ENCODE assay signal across 19 mouse cellular contexts in the genomic region with DNA sequence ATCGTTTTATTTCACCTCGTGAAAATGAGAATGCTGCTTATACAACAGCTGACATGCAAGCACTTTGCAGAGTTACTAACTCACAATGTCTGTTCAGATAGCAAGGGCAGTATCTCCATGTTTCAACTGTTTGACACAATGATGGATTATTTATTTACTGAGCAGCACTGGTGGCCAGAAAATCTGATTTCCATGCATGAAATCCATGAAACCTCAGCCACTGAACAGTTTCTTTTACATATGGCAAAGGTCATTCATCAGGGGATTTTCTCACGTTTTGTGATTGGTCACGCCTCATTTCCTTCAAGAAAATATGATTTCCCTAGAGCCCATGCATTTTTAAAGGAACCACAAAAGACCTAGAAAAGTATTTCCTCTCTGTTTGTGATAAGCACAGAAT.
DNase-seq lines count a peak whose midpoint lies in the region; ATAC-seq lines count a peak whose summit lies in the region.
"Had no signal": no experiment of that assay in that cellular context is flagged by ENCODE, and none has a peak within 500 bp of the region (broad histone marks: within the 10 kb centered on the region; RNA-seq: fewer than 3 reads in every experiment).

No protein-coding gene starts in this region.

- no peak overlapping the region for H3K4me3 ChIP-seq in embryonic facial prominence, embryonic 11.5 days (ENCODE audit: low read depth, low read length)
- no peak overlapping the region for H3K4me3 ChIP-seq in hindbrain, embryonic 16.5 days (ENCODE audit: low read length)
- no peak overlapping the region for H3K4me3 ChIP-seq in neural tube, embryonic 14.5 days (ENCODE audit: low read depth, low read length)
- H3K4me3 ChIP-seq: embryonic facial prominence, embryonic 12.5 days; heart, embryonic 12.5 days; lung, embryonic 15.5 days had no signal

- ATAC-seq in embryonic facial prominence, embryonic 11.5 days (replicated peaks; ENCODE audit: insufficient number of reproducible peaks, low FRiP score, low TSS enrichment, low read depth): no peak
- ATAC-seq in hindbrain, embryonic 16.5 days: peak; percentile 84
- peak; percentile 41; the same call in 1 of the 2 replicates for ATAC-seq in neural tube, embryonic 14.5 days (ENCODE audit: low read depth)
- ATAC-seq: CD4-positive, CD25-positive, alpha-beta regulatory T cell, adult 4 months had no signal

- no peaks in the 10 kb centered on the region for H3K36me3 ChIP-seq in embryonic facial prominence, embryonic 11.5 days (replicated peaks; ENCODE audit: control insufficient read depth, insufficient read depth, low read depth, low read length)
- H3K36me3 ChIP-seq in hindbrain, embryonic 16.5 days (ENCODE audit: control insufficient read depth, insufficient read depth, low read length): no peaks in the 10 kb centered on the region
- no peaks in the 10 kb centered on the region for H3K36me3 ChIP-seq in neural tube, embryonic 14.5 days (ENCODE audit: control insufficient read depth, insufficient read depth, low read length)
- H3K36me3 ChIP-seq: embryonic facial prominence, embryonic 12.5 days; heart, embryonic 12.5 days; lung, embryonic 15.5 days had no signal

- H3K9ac ChIP-seq in embryonic facial prominence, embryonic 11.5 days (replicated peaks; ENCODE audit: low read length): no peak overlapping the region
- no peak overlapping the region for H3K9ac ChIP-seq in hindbrain, embryonic 16.5 days (ENCODE audit: low read depth, low read length)
- no peak overlapping the region for H3K9ac ChIP-seq in neural tube, embryonic 14.5 days (replicated peaks; ENCODE audit: low read depth, low read length)
- H3K9ac ChIP-seq: embryonic facial prominence, embryonic 12.5 days; heart, embryonic 12.5 days; lung, embryonic 15.5 days had no signal

- WGBS in embryonic facial prominence, embryonic 11.5 days: 30% methylated on average over 4 of the region's 4 CpGs
- 17% methylated on average over 4 of the region's 4 CpGs for WGBS in hindbrain, embryonic 16.5 days
- 15% methylated on average over 4 of the region's 4 CpGs for WGBS in neural tube, embryonic 14.5 days

- DNase-seq in embryo, embryonic 11 days: peak; percentile 78
- peak; percentile 74 for DNase-seq in embryonic facial prominence, embryonic 11.5 days (ENCODE audit: low spot score)
- no peak for DNase-seq in urinary bladder, adult 18-20 months (ENCODE audit: low spot score in 2 of 2)
- no peak for DNase-seq in adrenal gland, adult 8-10 months
- DNase-seq in left cerebral cortex, adult 8-10 months (ENCODE audit: low spot score in 2 of 2): no peak
- DNase-seq: adrenal gland, postnatal 10 days; cerebellum, adult 8-10 months; heart, postnatal 4 days; kidney, adult 11 months; kidney, postnatal 10 days; right cerebral cortex, adult 18-20 months; thymus, postnatal 4 days had no signal

- no peak overlapping the region for H3K27ac ChIP-seq in embryonic facial prominence, embryonic 11.5 days (replicated peaks; ENCODE audit: low read depth, low read length)
- H3K27ac ChIP-seq in hindbrain, embryonic 16.5 days (ENCODE audit: low read depth, low read length): no peak overlapping the region
- H3K27ac ChIP-seq in neural tube, embryonic 14.5 days (ENCODE audit: low read depth, low read length): no peak overlapping the region
- H3K27ac ChIP-seq: embryonic facial prominence, embryonic 12.5 days; lung, embryonic 15.5 days; stomach, postnatal 0 days had no signal

- no peaks in the 10 kb centered on the region for H3K9me3 ChIP-seq in embryonic facial prominence, embryonic 11.5 days (replicated peaks; ENCODE audit: control insufficient read depth, low read length)
- H3K9me3 ChIP-seq in hindbrain, embryonic 16.5 days (ENCODE audit: control insufficient read depth, low read length): no peaks in the 10 kb centered on the region
- no peaks in the 10 kb centered on the region for H3K9me3 ChIP-seq in neural tube, embryonic 14.5 days (ENCODE audit: control insufficient read depth, low read length)
- H3K9me3 ChIP-seq: embryonic facial prominence, embryonic 12.5 days; heart, embryonic 12.5 days; lung, embryonic 15.5 days had no signal

- no peak overlapping the region for H3K4me2 ChIP-seq in embryonic facial prominence, embryonic 11.5 days (ENCODE audit: low read depth, low read length)
- H3K4me2 ChIP-seq in hindbrain, embryonic 16.5 days (ENCODE audit: low read length): no peak overlapping the region
- H3K4me2 ChIP-seq in neural tube, embryonic 14.5 days (ENCODE audit: low read depth, low read length): no peak overlapping the region
- H3K4me2 ChIP-seq: embryonic facial prominence, embryonic 12.5 days; heart, embryonic 12.5 days; lung, embryonic 15.5 days had no signal

- H3K4me1 ChIP-seq in embryonic facial prominence, embryonic 11.5 days (ENCODE audit: control insufficient read depth, insufficient read depth, low read length): no peaks in the 10 kb centered on the region
- H3K4me1 ChIP-seq in hindbrain, embryonic 16.5 days (ENCODE audit: control insufficient read depth, insufficient read depth, low read depth, low read length): no peaks in the 10 kb centered on the region
- H3K4me1 ChIP-seq in neural tube, embryonic 14.5 days (ENCODE audit: control insufficient read depth, insufficient read depth, low read length): no peaks in the 10 kb centered on the region
- H3K4me1 ChIP-seq: embryonic facial prominence, embryonic 12.5 days; heart, embryonic 12.5 days; lung, embryonic 15.5 days had no signal

- no peaks in the 10 kb centered on the region for H3K27me3 ChIP-seq in embryonic facial prominence, embryonic 11.5 days (ENCODE audit: control insufficient read depth, insufficient read depth, low read length)
- H3K27me3 ChIP-seq in hindbrain, embryonic 16.5 days (replicated peaks; ENCODE audit: control insufficient read depth, insufficient read depth, low read length): peaks cover 2% of the 10 kb centered on the region; the same call in 1 of the 2 replicates
- H3K27me3 ChIP-seq in neural tube, embryonic 14.5 days (ENCODE audit: control insufficient read depth, insufficient read depth, low read length): peaks cover 17% of the 10 kb centered on the region
- H3K27me3 ChIP-seq: embryonic facial prominence, embryonic 12.5 days; heart, embryonic 12.5 days; lung, embryonic 15.5 days had no signal

Comparison
In these comparisons a context has a peak if more than half of its experiments do, and no peak if none do; other contexts are left out.
1. DNase-seq: peak in embryo, embryonic 11 days (single experiment) and embryonic facial prominence, embryonic 11.5 days (single experiment); none in urinary bladder, adult 18-20 months (0 of 2), adrenal gland, adult 8-10 months (single experiment) and left cerebral cortex, adult 8-10 months (0 of 2).